Mouse (Mus musculus): ENCODE measurements around the gene Slc2a1. TPM values are rescaled to one million over a fixed set of nuclear protein-coding genes. Genes with fewer than 3 reads are reported as not detected.

The Slc2a1 gene
- polyA plus RNA-seq, 1 experiment = 121 TPM

DNA sequence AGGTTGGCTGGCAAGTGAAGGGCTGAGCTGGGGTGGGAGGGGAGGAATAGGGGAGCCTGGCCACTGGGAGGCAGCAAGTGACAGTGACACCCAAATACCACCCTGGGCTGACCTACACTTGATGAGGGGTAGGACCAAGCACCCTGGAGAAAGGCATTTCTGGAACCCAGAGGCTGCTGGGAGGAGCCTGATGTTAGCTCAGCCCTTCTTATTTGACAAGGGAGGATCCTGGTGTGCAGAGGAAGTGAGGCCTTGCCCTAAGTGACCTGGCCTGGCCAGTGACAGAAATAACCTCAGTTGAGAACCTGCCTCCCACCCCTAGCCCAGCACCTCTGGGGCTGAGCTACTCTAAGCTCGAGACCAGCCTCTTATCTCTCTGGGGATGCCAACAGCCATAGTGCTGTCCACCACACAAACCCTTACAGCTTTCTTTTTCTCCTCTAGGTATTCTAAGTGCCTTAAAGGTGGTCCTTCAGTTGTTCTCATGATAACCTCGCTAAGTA is 16.3 kb downstream of the Slc2a1 start:
- DNase-seq = no peak
- no peak overlapping the region for H3K4me3 ChIP-seq (replicated peaks; ENCODE audit: insufficient read depth, low read depth, low read length)
- TF ChIP-seq POLR2A (IDR thresholded peaks at IDR 0.05; ENCODE audit: borderline replicate concordance, insufficient read depth, low read length) (no peak), CTCF (IDR thresholded peaks at IDR 0.05; ENCODE audit: borderline replicate concordance, insufficient read depth, low read depth, low read length) (no peak)
- H3K27ac ChIP-seq (ENCODE audit: insufficient read depth, low read length) = no peak overlapping the region
- H3K4me1 ChIP-seq (ENCODE audit: control insufficient read depth, insufficient read depth, low read length) = no peaks in the 10 kb centered on the region; the same call in 1 of the 2 replicates
- WGBS = 83% methylated on average over 2 of the region's 2 CpGs
- H3K27me3 ChIP-seq (ENCODE audit: control insufficient read depth, insufficient read depth, low read length) = no peaks in the 10 kb centered on the region; the same call in 1 of the 2 replicates

DNA sequence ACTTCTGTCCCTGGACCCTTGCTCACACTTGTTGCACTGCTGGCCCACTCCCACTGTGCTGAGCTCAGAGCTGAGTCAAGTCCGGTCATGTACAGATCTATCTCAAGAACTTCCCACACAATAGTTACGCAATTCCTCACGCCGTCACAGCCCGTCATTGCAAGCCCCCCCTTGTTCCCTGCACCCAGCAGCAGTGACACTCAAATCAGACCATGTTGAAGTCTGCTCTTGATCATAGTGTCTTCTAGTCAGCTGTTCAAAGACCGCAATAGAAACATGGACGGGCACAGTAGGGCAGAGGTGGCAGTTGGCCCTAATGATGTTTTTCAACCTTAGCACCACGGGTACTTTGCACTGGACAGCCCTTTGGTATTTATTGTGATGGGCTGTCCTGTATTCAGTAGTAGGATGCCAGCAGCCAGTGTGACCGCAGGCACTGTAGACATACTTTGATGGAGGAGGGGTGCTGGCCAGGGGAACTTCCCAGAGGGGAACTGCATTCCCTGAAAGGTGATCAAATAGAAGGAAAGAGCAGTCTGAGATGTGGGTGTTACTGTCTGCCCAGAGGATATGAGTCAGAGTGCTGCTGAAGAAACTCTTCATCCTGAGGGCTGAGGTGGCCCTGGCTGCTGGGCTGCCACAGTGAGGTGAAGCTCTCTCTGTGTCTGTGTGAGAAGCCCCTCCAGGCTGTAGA is 17.2 kb downstream of the Slc2a1 start:
- 80% methylated on average over 9 of the region's 9 CpGs for WGBS

DNA sequence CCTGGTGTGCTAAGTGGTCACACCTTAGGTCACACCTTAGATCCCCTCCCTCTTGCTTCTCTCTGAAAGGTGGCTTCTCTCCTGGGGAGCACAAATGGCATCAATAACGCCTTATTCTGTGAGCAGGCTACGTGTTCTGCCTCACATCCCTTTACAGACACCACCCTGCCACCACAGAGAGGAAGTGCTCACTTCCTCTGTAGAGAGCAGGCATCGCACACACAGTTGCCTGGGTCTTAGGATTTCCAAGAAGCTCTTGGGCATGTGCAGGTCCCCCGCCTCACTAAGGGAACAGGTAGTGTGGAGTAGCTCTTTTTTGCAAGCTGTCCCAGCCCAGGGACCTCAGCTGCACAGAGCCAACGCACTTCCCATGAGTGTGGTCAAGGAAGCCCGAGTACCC is 18.7 kb downstream of the Slc2a1 start:
- TF ChIP-seq POLR2A (IDR thresholded peaks at IDR 0.05; ENCODE audit: borderline replicate concordance, insufficient read depth, low read length) (no peak), CTCF (IDR thresholded peaks at IDR 0.05; ENCODE audit: borderline replicate concordance, insufficient read depth, low read depth, low read length) (no peak)
- no peak for DNase-seq
- 85% methylated on average over 6 of the region's 6 CpGs for WGBS
- Histone ChIP-seq H3K27ac (ENCODE audit: insufficient read depth, low read length) (no peak overlapping the region), H3K27me3 (ENCODE audit: control insufficient read depth, insufficient read depth, low read length) (no peaks in the 10 kb centered on the region), H3K4me3 (replicated peaks; ENCODE audit: insufficient read depth, low read depth, low read length) (no peak overlapping the region), H3K4me1 (ENCODE audit: control insufficient read depth, insufficient read depth, low read length) (no peaks in the 10 kb centered on the region; the same call in 1 of the 2 replicates)

More for the DNA sequence above, 17.2 kb downstream of the Slc2a1 start:
- no peaks in the 10 kb centered on the region; the same call in 1 of the 2 replicates for H3K4me1 ChIP-seq (ENCODE audit: control insufficient read depth, insufficient read depth, low read length)
- H3K4me3 ChIP-seq (replicated peaks; ENCODE audit: insufficient read depth, low read depth, low read length) = no peak overlapping the region
- TF ChIP-seq POLR2A (IDR thresholded peaks at IDR 0.05; ENCODE audit: borderline replicate concordance, insufficient read depth, low read length) = no peak
- no peak for TF ChIP-seq CTCF (IDR thresholded peaks at IDR 0.05; ENCODE audit: borderline replicate concordance, insufficient read depth, low read depth, low read length)
- H3K27me3 ChIP-seq (ENCODE audit: control insufficient read depth, insufficient read depth, low read length) = no peaks in the 10 kb centered on the region
- no peak overlapping the region for H3K27ac ChIP-seq (ENCODE audit: insufficient read depth, low read length)
- DNase-seq = no peak

DNA sequence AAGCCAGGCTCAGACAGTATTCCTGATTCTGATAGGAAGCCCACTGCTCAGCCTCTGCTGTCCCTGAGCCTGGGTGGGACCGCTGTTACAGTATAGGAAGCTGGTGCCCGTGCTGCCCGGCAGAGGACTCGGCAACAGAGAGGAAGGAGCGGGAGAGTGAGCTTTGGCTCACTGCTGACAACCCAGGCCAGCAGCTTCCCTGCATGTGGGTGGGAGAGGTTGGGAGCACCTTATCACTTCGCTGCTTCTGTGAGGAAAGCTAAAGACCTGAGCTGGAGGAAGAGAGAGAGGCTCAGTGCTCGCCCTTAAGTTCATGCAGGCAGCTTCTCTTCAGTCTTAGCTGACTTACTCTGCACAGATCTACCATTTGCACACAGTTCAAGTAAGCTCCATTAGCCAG is 20.0 kb downstream of the Slc2a1 start:
- H3K27ac ChIP-seq (ENCODE audit: insufficient read depth, low read length) = no peak overlapping the region
- 82% methylated on average over 7 of the region's 7 CpGs for WGBS
- no peaks in the 10 kb centered on the region for H3K27me3 ChIP-seq (ENCODE audit: control insufficient read depth, insufficient read depth, low read length)
- TF ChIP-seq CTCF (IDR thresholded peaks at IDR 0.05; ENCODE audit: borderline replicate concordance, insufficient read depth, low read depth, low read length) (no peak), POLR2A (IDR thresholded peaks at IDR 0.05; ENCODE audit: borderline replicate concordance, insufficient read depth, low read length) (no peak)
- no peaks in the 10 kb centered on the region; the same call in 1 of the 2 replicates for H3K4me1 ChIP-seq (ENCODE audit: control insufficient read depth, insufficient read depth, low read length)
- no peak for DNase-seq
- no peak overlapping the region for H3K4me3 ChIP-seq (replicated peaks; ENCODE audit: insufficient read depth, low read depth, low read length)

DNA sequence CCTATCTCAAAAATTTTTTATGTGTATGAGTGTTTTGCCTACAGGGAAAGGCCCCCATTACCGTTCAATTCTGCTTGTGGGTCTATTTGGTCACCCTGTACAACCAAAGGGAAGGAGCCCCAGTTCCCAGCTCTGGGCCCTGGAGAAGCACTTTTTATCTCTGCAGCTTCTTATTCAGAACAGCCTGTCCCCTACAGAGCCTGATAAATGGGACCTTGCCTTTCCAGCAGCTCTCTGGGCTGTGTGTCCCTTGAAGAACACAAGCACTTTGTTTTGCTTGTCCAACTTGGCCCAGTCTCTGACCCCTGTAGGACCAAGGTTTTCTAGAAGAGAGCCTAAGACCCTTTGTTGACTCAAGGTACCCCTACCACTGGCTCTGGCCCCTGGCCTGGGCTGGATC is 20.6 kb downstream of the Slc2a1 start:
- WGBS = 78% methylated on average over 1 of the region's 1 CpGs
- no peak for TF ChIP-seq POLR2A (IDR thresholded peaks at IDR 0.05; ENCODE audit: borderline replicate concordance, insufficient read depth, low read length)
- TF ChIP-seq CTCF (IDR thresholded peaks at IDR 0.05; ENCODE audit: borderline replicate concordance, insufficient read depth, low read depth, low read length) = no peak
- no peak overlapping the region for H3K27ac ChIP-seq (ENCODE audit: insufficient read depth, low read length)

DNA sequence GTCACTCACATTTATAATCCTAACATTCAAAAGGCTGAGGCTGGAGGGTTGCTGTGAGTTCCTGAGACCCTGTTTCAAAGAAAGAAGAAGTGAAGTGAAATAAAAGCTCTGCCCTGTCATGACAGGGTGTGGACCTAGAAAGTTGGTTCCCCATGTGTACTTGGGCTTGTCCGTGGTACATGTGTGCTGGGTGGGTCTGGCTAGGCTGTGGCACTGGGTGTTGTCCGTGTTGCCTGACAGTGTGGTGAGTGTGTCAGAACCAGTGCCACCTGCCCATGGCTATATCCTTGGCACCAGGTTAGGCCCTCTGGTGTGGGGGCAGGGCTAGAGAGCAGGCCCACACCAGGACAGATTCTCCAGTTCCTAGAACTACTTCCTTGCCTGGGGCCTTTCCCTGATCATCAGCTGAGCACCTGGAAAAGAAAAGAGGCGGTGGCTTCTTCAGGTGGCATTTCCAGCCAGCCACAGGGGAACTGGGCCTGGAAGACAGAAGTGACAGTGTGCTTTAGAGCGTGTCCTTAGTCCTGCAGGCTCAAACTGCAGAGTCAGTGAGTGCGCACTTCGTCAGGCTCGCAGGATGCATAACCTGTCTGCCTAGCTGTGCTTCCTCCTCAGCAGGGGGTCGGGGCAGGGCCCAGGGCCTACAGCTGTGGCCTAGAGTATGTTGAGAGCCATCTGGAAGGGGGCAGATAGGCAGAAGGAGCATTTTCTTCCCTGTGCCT is 22.8 kb downstream of the Slc2a1 start:
- Histone ChIP-seq H3K4me1 (ENCODE audit: control insufficient read depth, insufficient read depth, low read length) (no peaks in the 10 kb centered on the region; the same call in 1 of the 2 replicates), H3K4me3 (replicated peaks; ENCODE audit: insufficient read depth, low read depth, low read length) (no peak overlapping the region), H3K27me3 (ENCODE audit: control insufficient read depth, insufficient read depth, low read length) (no peaks in the 10 kb centered on the region), H3K27ac (ENCODE audit: insufficient read depth, low read length) (no peak overlapping the region)
- no peak for DNase-seq
- WGBS = 68% methylated on average over 8 of the region's 8 CpGs
- TF ChIP-seq CTCF (IDR thresholded peaks at IDR 0.05; ENCODE audit: borderline replicate concordance, insufficient read depth, low read depth, low read length) (no peak), POLR2A (IDR thresholded peaks at IDR 0.05; ENCODE audit: borderline replicate concordance, insufficient read depth, low read length) (no peak)

More for the DNA sequence above, 20.6 kb downstream of the Slc2a1 start:
- no peaks in the 10 kb centered on the region for H3K27me3 ChIP-seq (ENCODE audit: control insufficient read depth, insufficient read depth, low read length)
- no peak overlapping the region for H3K4me3 ChIP-seq (replicated peaks; ENCODE audit: insufficient read depth, low read depth, low read length)
- no peaks in the 10 kb centered on the region; the same call in 1 of the 2 replicates for H3K4me1 ChIP-seq (ENCODE audit: control insufficient read depth, insufficient read depth, low read length)
- no peak for DNase-seq

DNA sequence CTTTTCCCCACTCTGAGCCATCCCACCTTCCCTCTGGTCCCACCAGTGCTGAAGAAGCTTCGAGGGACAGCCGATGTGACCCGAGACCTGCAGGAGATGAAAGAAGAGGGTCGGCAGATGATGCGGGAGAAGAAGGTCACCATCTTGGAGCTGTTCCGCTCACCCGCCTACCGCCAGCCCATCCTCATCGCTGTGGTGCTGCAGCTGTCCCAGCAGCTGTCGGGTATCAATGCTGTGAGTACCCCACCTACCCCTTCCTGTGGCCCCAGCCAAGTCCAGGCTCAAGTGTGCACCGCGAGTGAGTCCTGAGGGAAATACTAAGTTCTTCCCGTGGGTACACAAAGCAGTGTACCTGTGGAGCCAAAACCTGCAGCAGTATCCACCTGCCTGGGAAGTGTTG is 24.8 kb downstream of the Slc2a1 start:
- no peak for TF ChIP-seq CTCF (IDR thresholded peaks at IDR 0.05; ENCODE audit: borderline replicate concordance, insufficient read depth, low read depth, low read length)
- TF ChIP-seq POLR2A (IDR thresholded peaks at IDR 0.05; ENCODE audit: borderline replicate concordance, insufficient read depth, low read length) = no peak
- no peaks in the 10 kb centered on the region for H3K27me3 ChIP-seq (ENCODE audit: control insufficient read depth, insufficient read depth, low read length)
- H3K4me3 ChIP-seq (replicated peaks; ENCODE audit: insufficient read depth, low read depth, low read length) = no peak overlapping the region
- 0 out of 2 replicates have a peak, but pooled peaks cover 3% of the 10 kb centered on the region for H3K4me1 ChIP-seq (ENCODE audit: control insufficient read depth, insufficient read depth, low read length)
- H3K27ac ChIP-seq (ENCODE audit: insufficient read depth, low read length) = no peak overlapping the region
- no peak for DNase-seq
- WGBS = 87% methylated on average over 13 of the region's 13 CpGs
